Mouse (Mus musculus) kidney, adult 8-10 months (tissue): ENCODE measurements at regions not wholly inside any gene's neighbourhood (a gene's known extent, or its start where the extent isn't known, plus 50 kb on each side); places are given as distances from the start of the nearest gene placed in this dataset.
A peak's percentile ranks its signal among the peaks of the same experiment; 100 is the strongest.

Experiments used
- DNase-seq, 2 experiments: peaks; one replicate each; pipeline ENCODE4 v3.0.0; 2022

DNA sequence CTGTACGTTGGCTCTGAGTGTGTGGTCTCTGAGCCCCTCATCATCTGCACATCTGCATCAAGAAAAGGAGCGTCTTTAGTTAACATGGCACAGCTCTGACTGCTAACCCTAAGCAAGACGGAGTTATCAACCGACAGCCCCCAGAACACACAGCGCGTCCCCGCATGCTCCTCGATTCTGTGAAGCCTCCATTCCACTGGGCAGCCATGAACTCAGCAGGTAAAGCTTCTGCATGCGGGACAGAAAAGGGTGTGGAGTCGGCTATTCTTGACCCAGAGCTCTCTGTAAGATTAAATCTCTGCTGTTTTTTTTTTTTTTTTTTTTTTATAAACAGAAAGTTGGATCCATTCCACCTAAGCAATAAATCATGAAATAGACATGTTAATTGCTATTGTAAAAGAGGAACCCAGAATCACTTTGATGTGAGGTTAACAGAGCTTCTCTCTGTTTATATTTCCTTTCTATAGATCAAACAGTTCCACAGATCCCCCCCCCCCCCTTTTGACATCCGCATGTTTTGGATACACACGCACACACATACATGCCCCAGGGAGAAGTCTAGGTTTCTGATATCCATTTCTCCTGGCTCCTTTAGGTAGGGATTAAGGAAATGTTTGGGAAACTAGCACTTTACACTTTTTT, 328.9 kb downstream of the Mex3b start:
- no peak for DNase-seq

- no peak for DNase-seq
Observed at GRCm38 (mm10) chr7:83197490-83197889, 330.4 kb downstream of the Mex3b start.

DNA sequence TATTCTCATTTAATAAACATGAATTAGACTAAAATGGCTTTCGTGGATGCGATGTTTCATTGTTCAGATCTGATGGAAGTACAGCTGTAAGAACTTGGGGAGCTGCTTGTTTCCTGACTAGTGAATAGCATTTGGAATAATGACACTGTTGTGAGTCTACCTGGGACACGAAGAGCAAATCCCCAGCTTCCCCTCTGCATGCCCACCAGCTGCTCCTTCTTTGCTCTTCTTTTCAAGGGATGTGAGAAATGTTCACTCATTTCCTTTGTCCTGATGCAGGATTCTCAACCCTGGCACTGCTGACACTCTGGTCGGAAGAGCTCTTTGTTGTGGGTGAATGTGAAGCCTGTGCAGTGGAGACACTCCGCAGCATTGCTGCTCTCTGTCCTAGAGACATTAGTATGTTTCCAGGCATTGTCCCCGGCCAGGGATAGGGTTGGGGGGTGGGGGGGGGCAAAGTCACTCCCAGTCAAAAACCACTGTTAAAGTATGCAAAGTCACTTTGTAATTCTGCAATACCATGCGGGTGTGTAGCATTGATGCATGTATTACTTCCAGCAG, 334.1 kb downstream of the Mex3b start:
- DNase-seq, result no peak

GRCm38 (mm10) chr7:83201768-83202493, 334.8 kb downstream of the Mex3b start:
- DNase-seq, result peak; percentile 75 to 80

GRCm38 (mm10) chr7:83203311-83204012, 336.3 kb downstream of the Mex3b start:
- DNase-seq, result no peak

- DNase-seq, result peak in 1 of 2 experiments; percentile 4
Observed at GRCm38 (mm10) chr7:83204013-83204365, 336.9 kb downstream of the Mex3b start.

GRCm38 (mm10) chr7:83204701-83205100, 337.6 kb downstream of the Mex3b start:
- no peak for DNase-seq

GRCm38 (mm10) chr7:83206999-83207398, 339.9 kb downstream of the Mex3b start:
- no peak for DNase-seq

DNA sequence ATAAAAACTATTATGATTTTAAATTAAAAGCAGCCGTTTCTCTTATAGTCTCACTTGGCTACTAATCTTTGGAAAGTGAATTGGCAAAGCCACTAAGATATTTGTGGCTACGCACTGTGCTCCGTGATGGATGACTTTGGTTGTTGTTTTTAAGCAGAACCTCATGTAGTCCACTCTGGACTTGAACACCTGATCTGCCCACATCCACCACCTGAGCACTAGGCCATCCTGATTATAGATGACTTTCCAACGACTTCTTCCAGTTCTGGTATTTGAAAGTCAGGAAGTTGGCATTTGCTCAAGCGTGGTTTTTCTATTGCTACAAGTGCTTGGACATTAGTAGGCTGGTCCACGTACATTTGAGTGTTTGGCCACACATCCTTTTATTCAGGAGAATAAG, 344.5 kb downstream of the Mex3b start:
- DNase-seq, result no peak

GRCm38 (mm10) chr7:83222029-83222722, 355.0 kb downstream of the Mex3b start:
- DNase-seq, result no peak

DNA sequence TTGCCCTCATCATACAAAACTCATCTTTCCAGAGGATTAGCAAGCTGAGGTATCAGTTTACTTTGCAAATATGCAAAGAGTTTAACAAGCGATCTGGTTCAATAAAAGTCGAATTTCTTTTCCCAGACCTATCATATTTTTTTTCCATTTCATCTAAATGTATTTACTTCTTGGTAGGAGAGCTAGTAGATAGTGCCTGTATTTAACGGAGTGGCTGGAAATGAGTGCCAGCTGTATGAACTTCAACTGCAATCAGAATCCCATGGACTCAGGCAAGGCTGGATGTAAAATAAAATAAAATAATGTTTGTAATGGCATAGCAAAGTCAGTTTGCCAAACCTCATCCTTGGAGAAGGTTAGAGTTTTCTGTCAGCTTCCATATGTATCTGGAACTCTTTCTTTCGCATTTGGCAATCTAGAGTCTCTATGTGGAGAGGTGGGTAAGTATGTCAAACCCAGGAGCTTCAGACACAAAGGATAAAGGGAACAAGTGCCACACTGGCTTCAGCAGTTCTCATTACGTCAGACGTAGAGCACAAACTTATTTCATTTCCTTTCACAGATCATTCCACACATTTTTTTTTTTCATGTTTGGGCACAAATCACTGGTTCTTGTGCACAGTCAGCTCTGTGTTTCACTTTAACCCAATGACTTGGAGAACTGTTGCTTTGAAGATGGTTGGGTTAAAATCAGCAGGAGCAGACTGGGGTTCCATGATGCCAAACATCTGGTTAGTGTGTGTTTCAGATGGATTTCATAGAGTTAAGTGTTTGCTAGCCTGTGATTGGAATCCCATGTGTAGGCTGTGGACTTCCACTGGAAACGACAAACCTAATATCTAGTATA, 357.2 kb upstream of the Tmc3 start:
- DNase-seq, result no peak

- DNase-seq, result peak; percentile 47 to 73
Observed at GRCm38 (mm10) chr7:83230496-83231325, 354.0 kb upstream of the Tmc3 start.

DNA sequence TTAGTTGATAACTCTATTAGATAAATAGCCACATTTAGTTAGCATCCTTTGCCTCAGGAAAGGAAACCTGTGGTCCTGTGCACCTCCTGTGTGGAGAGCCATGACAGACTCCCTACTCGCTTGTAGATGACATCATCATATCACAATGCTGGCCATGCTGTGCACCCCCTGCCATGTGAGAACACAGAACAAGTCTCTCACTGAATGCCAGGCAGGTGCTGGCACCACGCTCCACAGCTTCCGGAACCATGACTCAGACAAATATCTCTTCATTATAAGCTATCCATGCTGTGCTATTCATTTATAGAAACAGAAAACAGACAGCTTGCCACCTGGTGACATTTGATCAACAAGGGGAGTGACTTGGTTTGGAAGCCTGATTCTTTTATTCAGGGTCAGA, 349.1 kb upstream of the Tmc3 start:
- no peak for DNase-seq

GRCm38 (mm10) chr7:83237336-83237735, 347.4 kb upstream of the Tmc3 start:
- no peak for DNase-seq

- no peak for DNase-seq
Observed at GRCm38 (mm10) chr7:83238091-83238490, 346.6 kb upstream of the Tmc3 start.

DNA sequence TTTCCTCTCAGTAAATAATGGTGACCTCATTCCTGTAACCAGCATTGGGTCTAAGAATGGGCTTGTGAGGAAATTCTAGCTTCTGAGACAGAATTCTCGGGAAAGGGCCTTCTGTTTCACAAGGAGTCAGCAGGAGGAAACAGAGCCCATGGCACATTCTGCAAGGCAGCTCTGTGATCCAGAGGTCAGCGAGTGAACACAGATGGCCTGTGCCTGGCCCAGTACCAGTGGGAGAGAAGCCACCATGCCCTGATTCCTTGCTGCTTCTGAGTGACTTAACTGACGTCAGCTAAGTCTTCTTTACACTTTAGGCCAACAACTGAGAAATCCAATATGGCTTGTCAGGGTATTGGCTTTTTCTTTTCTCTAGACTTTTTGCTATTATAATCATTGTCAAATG, 342.5 kb upstream of the Tmc3 start:
- DNase-seq, result peak; percentile 15 to 19

DNA sequence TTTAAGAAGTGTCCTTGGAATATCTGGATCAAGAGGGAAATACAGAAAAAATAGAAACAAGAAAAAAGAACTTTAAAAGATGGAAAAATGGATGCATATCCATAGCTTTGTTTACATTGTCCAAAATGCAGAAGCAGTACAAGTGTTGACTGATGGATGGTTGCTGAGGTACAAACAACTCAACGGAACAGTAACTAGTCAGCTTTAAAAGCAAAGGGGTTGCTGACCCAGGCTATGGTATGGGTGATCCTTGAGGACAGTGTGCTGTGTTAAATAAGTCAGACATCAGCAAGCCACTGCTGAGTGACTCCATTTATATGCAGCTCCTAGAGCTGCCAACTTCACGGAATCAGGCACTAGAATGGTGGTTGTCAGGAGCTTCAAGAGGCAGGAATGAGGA, 338.9 kb upstream of the Tmc3 start:
- no peak for DNase-seq

- no peak for DNase-seq
Observed at GRCm38 (mm10) chr7:83251995-83252563, 332.6 kb upstream of the Tmc3 start.

DNA sequence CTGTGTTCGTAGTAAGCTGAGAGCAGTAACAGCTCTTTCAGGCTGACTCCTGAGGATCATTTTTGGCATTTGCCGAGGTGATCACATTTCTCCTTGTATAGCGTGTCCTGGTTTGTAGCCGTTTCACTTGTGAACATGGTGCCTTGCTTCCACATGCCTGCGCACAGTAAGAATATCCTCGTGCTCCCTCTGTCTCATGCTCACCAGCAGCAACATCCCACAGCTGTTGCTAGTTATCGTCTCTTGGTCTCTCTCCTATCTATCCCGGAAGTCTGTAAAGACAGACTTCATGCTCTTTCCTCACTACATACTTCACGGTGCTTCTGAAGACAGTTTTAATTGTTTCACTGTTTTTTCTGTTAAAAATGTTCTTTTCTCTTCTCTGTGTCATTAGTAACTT, 331.7 kb upstream of the Tmc3 start:
- DNase-seq, result no peak

DNA sequence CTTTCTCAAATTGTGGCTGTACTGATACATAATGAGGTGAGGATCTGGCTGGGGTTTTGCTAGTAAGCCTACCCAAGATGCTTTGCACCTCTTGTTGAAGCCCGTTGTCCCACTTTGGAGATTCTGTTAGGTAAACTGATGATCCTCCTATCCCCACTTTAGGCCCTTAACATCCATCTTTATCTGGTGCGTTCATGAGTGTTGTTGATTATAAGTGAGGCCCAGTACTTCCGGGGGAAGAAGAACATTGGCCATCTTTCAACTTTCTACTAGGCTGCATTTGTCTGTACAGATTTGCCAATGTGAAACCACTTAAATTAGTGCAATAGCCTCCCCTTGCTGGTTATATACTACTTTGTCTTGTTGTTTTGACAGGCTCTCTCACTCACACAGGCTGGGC, 331.3 kb upstream of the Tmc3 start:
- no peak for DNase-seq

DNA sequence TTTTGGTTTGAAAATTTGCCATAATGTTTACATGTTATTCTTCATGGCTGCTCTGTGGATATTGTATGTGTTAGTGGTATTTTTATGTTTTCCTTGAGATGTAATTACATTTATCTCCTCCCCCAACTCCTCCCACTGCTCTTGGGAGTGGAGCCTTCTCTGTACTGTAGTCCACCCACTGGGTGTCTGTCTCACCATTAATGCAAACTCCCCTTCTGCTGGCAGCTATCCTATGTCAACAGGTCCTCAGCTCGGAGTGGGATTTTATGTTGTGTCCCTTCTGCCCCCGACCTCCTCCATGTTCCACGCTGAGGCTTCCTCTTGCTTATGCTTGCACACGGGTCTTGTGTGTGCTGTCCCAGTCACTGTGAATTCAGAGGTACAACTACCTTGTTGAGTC, 330.3 kb upstream of the Tmc3 start:
- no peak for DNase-seq
